In genomic region chr13:80962789-80963590, GRCm38 (mm10) we compare ENCODE assay signal across 8 mouse cellular contexts.
DNase-seq lines count a peak whose midpoint lies in the region; ATAC-seq and TF ChIP-seq lines count a peak whose summit lies in the region.

No protein-coding gene starts in this region.

- H3K27ac ChIP-seq in forebrain, embryonic 15.5 days (replicated peaks) = peak overlapping the region; percentile 42
- peak overlapping the region; percentile 91 for H3K27ac ChIP-seq in layer of hippocampus, adult 2 months
- peak overlapping the region; percentile 93 for H3K27ac ChIP-seq in lung, embryonic 16.5 days (ENCODE audit: low read length)

- ATAC-seq in forebrain, embryonic 15.5 days (replicated peaks) = peak; percentile 99
- peak; percentile 98 for ATAC-seq in lung, embryonic 16.5 days (ENCODE audit: low read depth)

- DNase-seq in MN1 (ENCODE audit: low spot score) = peak; percentile 87
- peak; percentile 59 for DNase-seq in cerebellum, adult 11 months
- peak; percentile 75 for DNase-seq in heart, postnatal 25 days (ENCODE audit: low spot score)
- DNase-seq in layer of hippocampus, adult 2 months (ENCODE audit: low spot score in 2 of 2) = peak; percentile 40 to 44
- DNase-seq in ovary, postnatal 10 days (ENCODE audit: low spot score) = peak; percentile 46
- DNase-seq in urinary bladder, adult 18-20 months (ENCODE audit: low spot score in 2 of 2) = peak; percentile 56 to 80

- TF ChIP-seq CTCF in layer of hippocampus, adult 2 months (conservative IDR thresholded peaks at IDR 0.05) = no peak

- H3K27me3 ChIP-seq in forebrain, embryonic 15.5 days = no peaks in the 10 kb centered on the region
- H3K27me3 ChIP-seq in lung, embryonic 16.5 days (ENCODE audit: control insufficient read depth, insufficient read depth, low read depth, low read length) = no peaks in the 10 kb centered on the region

- no peaks in the 10 kb centered on the region for H3K9me3 ChIP-seq in forebrain, embryonic 15.5 days
- no peaks in the 10 kb centered on the region for H3K9me3 ChIP-seq in lung, embryonic 16.5 days (ENCODE audit: control insufficient read depth, low read length)

- H3K9ac ChIP-seq in forebrain, embryonic 15.5 days (replicated peaks) = peak overlapping the region; percentile 72
- H3K9ac ChIP-seq in lung, embryonic 16.5 days (ENCODE audit: low read length) = peak overlapping the region; percentile 69

- peak overlapping the region; percentile 67 for H3K4me3 ChIP-seq in forebrain, embryonic 15.5 days
- peak overlapping the region; percentile 71 for H3K4me3 ChIP-seq in layer of hippocampus, adult 2 months
- H3K4me3 ChIP-seq in lung, embryonic 16.5 days (ENCODE audit: low read length) = peak overlapping the region; percentile 52

- H3K36me3 ChIP-seq in forebrain, embryonic 15.5 days = no peaks in the 10 kb centered on the region
- no peaks in the 10 kb centered on the region for H3K36me3 ChIP-seq in lung, embryonic 16.5 days (ENCODE audit: control insufficient read depth, insufficient read depth, low read length)

- intact Hi-C loops in heart, postnatal 25 days (cut with DNase I) = loop anchor here (5.0 kb wide), 2 partner anchors 81 to 404 kb away; partner anchors contain the start of gene Arrdc3

- peak overlapping the region; percentile 91 for H3K4me2 ChIP-seq in forebrain, embryonic 15.5 days (replicated peaks)
- H3K4me2 ChIP-seq in lung, embryonic 16.5 days (ENCODE audit: low read depth, low read length) = peak overlapping the region; percentile 76

- H3K4me1 ChIP-seq in forebrain, embryonic 15.5 days = peaks cover 3% of the 10 kb centered on the region
- peaks cover 7% of the 10 kb centered on the region; the same call in 1 of the 2 replicates for H3K4me1 ChIP-seq in lung, embryonic 16.5 days (replicated peaks; ENCODE audit: control insufficient read depth, insufficient read depth, low read length)

- WGBS in forebrain, embryonic 15.5 days = 8% methylated on average over 51 of the region's 51 CpGs
- 2% methylated on average over 51 of the region's 51 CpGs for WGBS in lung, embryonic 16.5 days

Comparison
In these comparisons a context has a peak if more than half of its experiments do, and no peak if none do; other contexts are left out.
1. Peak in every context shown above with its lines: DNase-seq, ATAC-seq, H3K4me3 ChIP-seq and H3K27ac ChIP-seq.
2. H3K27ac ChIP-seq: peak in every context shown above with its lines; median percentile 93 in lung, embryonic 16.5 days; 91 in layer of hippocampus, adult 2 months; 42 in forebrain, embryonic 15.5 days.